Mouse (Mus musculus) kidney, adult 2 months (tissue): ENCODE measurements around the gene Plxna3.
A peak's percentile ranks its signal among the peaks of the same experiment; 100 is the strongest.

Experiments
- CTCF ChIP-seq: fragments of 200-500 bp; conservative IDR thresholded peaks from 2 replicates; pipeline ENCODE4 v1.5.1; 2011; ENCODE audit warnings: low read depth, mild to moderate bottlenecking, control low read depth, low read length, moderate library complexity, mixed read lengths; ENCODE audit not compliant: insufficient read depth, insufficient read length
- POLR2A ChIP-seq: fragments of 200-500 bp; IDR thresholded peaks from one replicate; pipeline ENCODE4 v1.6.1; 2011; ENCODE audit warnings: low read depth, low read length, control low read depth

- TF ChIP-seq CTCF (peak; percentile 55), POLR2A (peak; percentile 55)
Measured at GRCm38 (mm10) chrX:74392535-74393443, 63.9 kb downstream of the Plxna3 start, which contains the start of the genes Fam3a and Ikbkg.
